Mouse (Mus musculus): ENCODE measurements at regions not wholly inside any gene's neighbourhood (a gene's known extent, or its start where the extent isn't known, plus 50 kb on each side); places are given as distances from the start of the nearest gene placed in this dataset.

- TF ChIP-seq CTCF (conservative IDR thresholded peaks at IDR 0.05; ENCODE audit: low read length) (no peak), NANOG (IDR thresholded peaks at IDR 0.05; ENCODE audit: borderline replicate concordance, low read length) (no peak)
Measured at GRCm38 (mm10) chr19:26412684-26413083, 192.2 kb upstream of the Smarca2 start.
